Comparison of ENCODE assay signal across 6 mouse cellular contexts in the genomic region with DNA sequence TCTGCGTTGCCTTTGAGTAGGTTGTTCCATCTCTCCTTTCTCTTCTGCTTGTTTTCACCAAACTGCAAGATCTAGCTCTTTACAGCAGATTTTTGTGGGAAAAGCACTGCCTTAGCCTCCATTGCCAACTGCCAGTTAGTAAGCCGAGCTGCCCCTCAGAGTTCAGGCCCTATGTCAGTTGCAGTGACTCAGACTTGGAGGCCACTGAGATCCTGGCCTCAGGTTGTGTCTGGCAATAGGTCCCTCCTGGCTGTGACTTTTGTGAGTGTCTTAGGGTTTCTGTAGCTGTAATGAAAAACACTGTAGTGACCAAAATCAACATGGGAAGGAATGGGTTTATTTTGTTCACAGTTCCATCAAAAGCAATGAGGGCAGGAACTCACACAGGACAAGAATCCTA.
"Had no signal": no experiment of that assay in that cellular context is flagged by ENCODE, and none has a peak within 500 bp of the region (broad histone marks: within the 10 kb centered on the region; RNA-seq: fewer than 3 reads in every experiment).

No protein-coding gene starts in this region.

- DNase-seq: kidney, postnatal 10 days; kidney, postnatal 4 days; left cerebral cortex, postnatal 4 days; lung, adult 18-20 months; lung, postnatal 36 days; thymus, postnatal 36 days had no signal
